Comparison of ENCODE assay signal across 19 mouse cellular contexts in genomic region chr13:43862056-43862455, GRCm38 (mm10).
A peak's percentile ranks its signal among the peaks of the same experiment; 100 is the strongest.
DNase-seq lines count a peak whose midpoint lies in the region; ATAC-seq and TF ChIP-seq lines count a peak whose summit lies in the region.
"Had no signal": no experiment of that assay in that cellular context is flagged by ENCODE, and none has a peak within 500 bp of the region (broad histone marks: within the 10 kb centered on the region; RNA-seq: fewer than 3 reads in every experiment).

No protein-coding gene starts in this region.

- H3K4me1 ChIP-seq in kidney, adult 2 months (ENCODE audit: control insufficient read depth, insufficient read depth, low read length) = peaks cover 27% of the 10 kb centered on the region
- peaks cover 35% of the 10 kb centered on the region for H3K4me1 ChIP-seq in limb, embryonic 15.5 days
- peaks cover 38% of the 10 kb centered on the region for H3K4me1 ChIP-seq in limb, embryonic 10.5 days

- no peaks in the 10 kb centered on the region for H3K27me3 ChIP-seq in kidney, adult 2 months (replicated peaks; ENCODE audit: control insufficient read depth, insufficient read depth, low read length)
- no peaks in the 10 kb centered on the region for H3K27me3 ChIP-seq in limb, embryonic 15.5 days
- H3K27me3 ChIP-seq in limb, embryonic 10.5 days (ENCODE audit: low read depth, poor library complexity, severe bottlenecking) = peaks cover 17% of the 10 kb centered on the region; the same call in 1 of the 2 replicates
- H3K27me3 ChIP-seq: embryonic facial prominence, embryonic 15.5 days had no signal

- ATAC-seq in limb, embryonic 15.5 days (ENCODE audit: insufficient number of reproducible peaks, low FRiP score, low TSS enrichment, low read depth) = no peak
- ATAC-seq: forebrain, embryonic 14.5 days; hindbrain, embryonic 16.5 days had no signal

- intact Hi-C loops in gastrocnemius, adult 2 months (cut with DNase I) = loop anchor here (5.0 kb wide), 7 partner anchors 360 to 1115 kb away; no protein-coding TSS in a partner anchor

- DNase-seq in gastrocnemius, adult 2 months = peak; percentile 31
- DNase-seq in gastrocnemius, postnatal 4 days (ENCODE audit: low spot score in 2 of 2) = no peak
- DNase-seq in kidney, adult 2 months = no peak
- no peak for DNase-seq in kidney, postnatal 25 days
- DNase-seq in limb, embryonic 10.5 days (ENCODE audit: low spot score) = no peak
- DNase-seq: adrenal gland, postnatal 10 days; cerebellum, adult 11 months; cerebellum, adult 8-10 months; cerebellum, postnatal 14 days; embryo, embryonic 11 days; gastrocnemius, postnatal 14 days; heart, postnatal 36 days had no signal

- no peaks in the 10 kb centered on the region for H3K36me3 ChIP-seq in kidney, adult 2 months (ENCODE audit: control insufficient read depth, insufficient read depth, low read length)
- H3K36me3 ChIP-seq in limb, embryonic 15.5 days = no peaks in the 10 kb centered on the region
- H3K36me3 ChIP-seq in limb, embryonic 10.5 days = no peaks in the 10 kb centered on the region
- H3K36me3 ChIP-seq: embryonic facial prominence, embryonic 15.5 days; forebrain, embryonic 10.5 days; hindbrain, embryonic 12.5 days had no signal

- H3K9me3 ChIP-seq in limb, embryonic 15.5 days = no peaks in the 10 kb centered on the region
- H3K9me3 ChIP-seq in limb, embryonic 10.5 days (replicated peaks) = no peaks in the 10 kb centered on the region
- H3K9me3 ChIP-seq: embryonic facial prominence, embryonic 15.5 days; forebrain, embryonic 10.5 days; hindbrain, embryonic 12.5 days had no signal

- H3K9ac ChIP-seq in limb, embryonic 15.5 days = no peak overlapping the region
- H3K9ac ChIP-seq: embryonic facial prominence, embryonic 15.5 days; hindbrain, embryonic 12.5 days had no signal

- H3K4me3 ChIP-seq in gastrocnemius, adult 2 months = no peak overlapping the region
- no peak overlapping the region for H3K4me3 ChIP-seq in kidney, adult 2 months (ENCODE audit: insufficient read depth, low read depth, low read length)
- H3K4me3 ChIP-seq in limb, embryonic 15.5 days = no peak overlapping the region
- H3K4me3 ChIP-seq in limb, embryonic 10.5 days = no peak overlapping the region
- H3K4me3 ChIP-seq: embryonic facial prominence, embryonic 15.5 days; erythroblast, embryonic 14.5 days; forebrain, embryonic 10.5 days; hindbrain, embryonic 12.5 days had no signal

- no peak overlapping the region for H3K4me2 ChIP-seq in limb, embryonic 15.5 days
- H3K4me2 ChIP-seq: embryonic facial prominence, embryonic 15.5 days; hindbrain, embryonic 12.5 days had no signal

- peak overlapping the region; percentile 50 for H3K27ac ChIP-seq in gastrocnemius, adult 2 months
- peak overlapping the region; percentile 76; the same call in 1 of the 2 replicates for H3K27ac ChIP-seq in kidney, adult 2 months (ENCODE audit: insufficient read depth, low read depth, low read length)
- peak overlapping the region; percentile 57 for H3K27ac ChIP-seq in limb, embryonic 15.5 days
- no peak overlapping the region for H3K27ac ChIP-seq in limb, embryonic 10.5 days
- H3K27ac ChIP-seq: embryonic facial prominence, embryonic 15.5 days; forebrain, embryonic 10.5 days; hindbrain, embryonic 12.5 days had no signal

- no peak for TF ChIP-seq CTCF in gastrocnemius, adult 2 months (IDR thresholded peaks at IDR 0.05)
- TF ChIP-seq CTCF in kidney, adult 2 months (conservative IDR thresholded peaks at IDR 0.05; ENCODE audit: insufficient read depth, insufficient read length, low read depth, low read length) = no peak

- no peak for TF ChIP-seq POLR2A in kidney, adult 2 months (IDR thresholded peaks at IDR 0.05; ENCODE audit: low read depth, low read length)

- WGBS in kidney, adult 2 months = 64% methylated on average over 5 of the region's 5 CpGs
- 33% methylated on average over 5 of the region's 5 CpGs for WGBS in limb, embryonic 15.5 days
- WGBS in limb, embryonic 10.5 days = 67% methylated on average over 5 of the region's 5 CpGs
